Mouse (Mus musculus) lung, postnatal 0 days (tissue): ENCODE measurements around the gene Castor2.

Experiments used
- CTCF ChIP-seq: IDR thresholded peaks from 2 replicates; pipeline ENCODE4 v1.5.1; 2016; ENCODE audit warnings: antibody characterized with exemption, mild to moderate bottlenecking
- EP300 ChIP-seq: IDR thresholded peaks from 2 replicates; pipeline ENCODE4 v1.6.1; 2016; ENCODE audit warnings: antibody characterized with exemption, mild to moderate bottlenecking, control low read depth

DNA sequence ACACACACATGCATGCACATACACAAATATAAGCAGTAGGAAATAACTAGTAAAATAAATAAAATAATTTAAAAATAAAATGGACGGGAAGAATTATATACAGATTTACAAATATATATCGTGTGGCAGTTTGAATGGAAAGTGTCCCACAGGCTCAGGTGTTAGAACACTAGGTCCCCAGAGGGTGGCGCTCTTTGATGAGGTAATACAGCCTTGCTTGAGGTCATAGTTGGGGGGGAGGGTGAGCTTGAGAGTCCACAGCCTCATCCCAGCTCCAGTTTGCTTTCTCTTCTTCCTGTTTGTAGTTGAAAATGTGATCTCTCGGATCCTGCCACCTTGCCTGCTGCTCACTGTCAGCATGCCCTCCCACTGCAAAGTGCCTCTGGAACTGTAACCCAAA lies 14.3 kb upstream of the Castor2 start:
- peak; percentile 32 for TF ChIP-seq CTCF
- no peak for TF ChIP-seq EP300
